26 mouse cellular contexts compared by ENCODE assay signal in genomic region chr12:110725051-110725450, GRCm38 (mm10). TPM values are rescaled to one million over a fixed set of nuclear protein-coding genes. Genes with fewer than 3 reads are reported as not detected.
DNase-seq lines count a peak whose midpoint lies in the region; ATAC-seq and TF ChIP-seq lines count a peak whose summit lies in the region.
"Had no signal": no experiment of that assay in that cellular context is flagged by ENCODE, and none has a peak within 500 bp of the region (broad histone marks: within the 10 kb centered on the region; RNA-seq: fewer than 3 reads in every experiment).

No protein-coding gene starts in this region.

- H3K36me3 ChIP-seq in megakaryocyte, embryonic 14.5 days (replicated peaks; ENCODE audit: low read length): no peaks in the 10 kb centered on the region
- H3K36me3 ChIP-seq in ES-Bruce4 (ENCODE audit: control insufficient read depth, insufficient read depth, low read length, poor library complexity, severe bottlenecking): no peaks in the 10 kb centered on the region
- H3K36me3 ChIP-seq: embryonic facial prominence, embryonic 10.5 days; embryonic facial prominence, embryonic 12.5 days; G1E had no signal

- peak; percentile 95 for TF ChIP-seq EP300 in ES-Bruce4 (IDR thresholded peaks at IDR 0.05; ENCODE audit: insufficient read depth, low read depth, low read length)

- peak; percentile 45 for DNase-seq in ZHBTc4 (ENCODE audit: low read depth, low spot score)
- DNase-seq in retina, embryonic 14.5 days (ENCODE audit: low spot score): no peak
- no peak for DNase-seq in ovary, adult 18-20 months (ENCODE audit: low spot score)
- DNase-seq in ovary, postnatal 14 days (ENCODE audit: low spot score): no peak
- DNase-seq: adrenal gland, adult 2 months; adrenal gland, postnatal 10 days; adrenal gland, postnatal 25 days; cerebellum, adult 11 months; cerebellum, adult 18-20 months; cerebellum, adult 8-10 months; cerebellum, adult 9-11 months; cerebellum, postnatal 25 days had no signal

- ATAC-seq in megakaryocyte, adult 5-6 weeks (ENCODE audit: poor library complexity, severe bottlenecking): no peak
- ATAC-seq: forebrain, embryonic 13.5 days; forebrain, embryonic 16.5 days; Patski had no signal

- H3K4me3 ChIP-seq in megakaryocyte, embryonic 14.5 days (replicated peaks): peak overlapping the region; percentile 56
- H3K4me3 ChIP-seq in ES-Bruce4 (ENCODE audit: low read depth, low read length): no peak overlapping the region
- H3K4me3 ChIP-seq: embryonic facial prominence, embryonic 10.5 days; embryonic facial prominence, embryonic 12.5 days; forebrain, embryonic 13.5 days had no signal

- H3K9me3 ChIP-seq in megakaryocyte, embryonic 14.5 days: peaks cover 24% of the 10 kb centered on the region
- peaks cover 11% of the 10 kb centered on the region for H3K9me3 ChIP-seq in ES-Bruce4 (replicated peaks; ENCODE audit: control insufficient read depth, insufficient read depth, low read length, poor library complexity, severe bottlenecking)
- H3K9me3 ChIP-seq: embryonic facial prominence, embryonic 10.5 days; embryonic facial prominence, embryonic 12.5 days; forebrain, embryonic 13.5 days had no signal

- no peak for TF ChIP-seq CTCF in ES-Bruce4 (IDR thresholded peaks at IDR 0.05; ENCODE audit: low read depth, low read length)

- H3K4me1 ChIP-seq in megakaryocyte, embryonic 14.5 days: peaks cover 16% of the 10 kb centered on the region
- H3K4me1 ChIP-seq in ES-Bruce4 (ENCODE audit: control insufficient read depth, insufficient read depth, low read length): peaks cover 2% of the 10 kb centered on the region
- H3K4me1 ChIP-seq: forebrain, embryonic 13.5 days had no signal

- peak overlapping the region; percentile 92 for H3K27ac ChIP-seq in ES-Bruce4 (ENCODE audit: insufficient read depth, low read length)
- H3K27ac ChIP-seq: embryonic facial prominence, embryonic 10.5 days; embryonic facial prominence, embryonic 12.5 days; forebrain, embryonic 13.5 days had no signal

- H3K9ac ChIP-seq in ES-Bruce4 (ENCODE audit: low read depth, poor library complexity, severe bottlenecking): no peak overlapping the region
- H3K9ac ChIP-seq: embryonic facial prominence, embryonic 12.5 days; forebrain, embryonic 13.5 days had no signal

- peaks cover 33% of the 10 kb centered on the region for H3K27me3 ChIP-seq in megakaryocyte, embryonic 14.5 days (replicated peaks)
- H3K27me3 ChIP-seq in ES-Bruce4 (ENCODE audit: control insufficient read depth, insufficient read depth, low read length, poor library complexity, severe bottlenecking): no peaks in the 10 kb centered on the region
- H3K27me3 ChIP-seq: forebrain, embryonic 13.5 days; Patski had no signal

- no peak for TF ChIP-seq POLR2A in ES-Bruce4 (IDR thresholded peaks at IDR 0.05; ENCODE audit: insufficient read depth, low read length)

RNA-seq across cellular contexts. Expression of gene Wdr20, which starts 12.7 kb away (rescaled TPM):
- 13.1 and 45.3 TPM in 2 replicates for polyA plus RNA-seq in megakaryocyte, embryonic 14.5 days (2012; ENCODE audit: insufficient read depth, low replicate concordance)
- 24.2 and 24.7 TPM in 2 replicates for total RNA-seq in megakaryocyte, adult 5-6 weeks (2015)
- total RNA-seq in megakaryocyte, adult 5-6 weeks (2017): 28.5 and 37.5 TPM in 2 replicates
- polyA plus RNA-seq in ES-Bruce4 (2011; ENCODE audit: insufficient read depth, insufficient read length, low read depth, missing spikeins): 32.7 and 36.4 TPM in 2 replicates

RNA-seq across cellular contexts. Expression of gene Hsp90aa1, which starts 22.5 kb away (rescaled TPM):
- polyA plus RNA-seq in megakaryocyte, embryonic 14.5 days (2012; ENCODE audit: insufficient read depth, low replicate concordance): 14.0 and 99.4 TPM in 2 replicates
- 343 and 353 TPM in 2 replicates for total RNA-seq in megakaryocyte, adult 5-6 weeks (2015)
- 494 and 587 TPM in 2 replicates for total RNA-seq in megakaryocyte, adult 5-6 weeks (2017)
- polyA plus RNA-seq in ES-Bruce4 (2011; ENCODE audit: insufficient read depth, insufficient read length, low read depth, missing spikeins): 4,323 and 4,421 TPM in 2 replicates

RNA-seq across cellular contexts. Expression of gene 1700001K19Rik, which starts 42.6 kb away (rescaled TPM):
- polyA plus RNA-seq in megakaryocyte, embryonic 14.5 days (2012; ENCODE audit: insufficient read depth, low replicate concordance): not detected in 2 replicates
- not detected in 2 replicates for total RNA-seq in megakaryocyte, adult 5-6 weeks (2015)
- not detected in 2 replicates for total RNA-seq in megakaryocyte, adult 5-6 weeks (2017)
- polyA plus RNA-seq in ES-Bruce4 (2011; ENCODE audit: insufficient read depth, insufficient read length, low read depth, missing spikeins): not detected in 2 replicates
- total RNA-seq: adrenal gland, adult 2 months; adrenal gland, postnatal 10 days; adrenal gland, postnatal 25 days; adrenal gland, postnatal 4 days; G1E had no signal
- polyA plus RNA-seq: adrenal gland, adult 2 months; brain, embryonic 14.5 days; cortical plate, adult 2 months; embryonic facial prominence, embryonic 12.5 days; embryonic facial prominence, embryonic 14.5 days; frontal cortex, adult 2 months; G1E had no signal

Comparison
In these comparisons a context has a peak if more than half of its experiments do, and no peak if none do; other contexts are left out.
1. RNA of gene Hsp90aa1, which starts 22.5 kb away (polyA plus RNA-seq): 4,323 to 4,421 TPM in ES-Bruce4; 14.0 to 99.4 TPM in megakaryocyte, embryonic 14.5 days; every median in the first group is over 10 times any median in the second.